Mouse (Mus musculus) CH12.LX (cell line): ENCODE measurements around the gene Cnst. TPM values are rescaled to one million over a fixed set of nuclear protein-coding genes. Genes with fewer than 3 reads are reported as not detected.

Source experiments
- DNase-seq: peaks from one replicate; pipeline ENCODE4 v3.0.0-alpha.2; 2013; ENCODE audit errors: extremely low read depth
- H3K27ac ChIP-seq: 2 replicates; pipeline ENCODE4 v1.5.1; 2012; ENCODE audit warnings: low read depth, mild to moderate bottlenecking, control low read depth, moderate library complexity; ENCODE audit not compliant: insufficient read depth
- H3K27me3 ChIP-seq: replicated peaks from 2 replicates; pipeline ENCODE3; 2012; ENCODE audit warnings: inconsistent platforms
- H3K36me3 ChIP-seq, 2 experiments: replicated peaks in 1 of 2; 2 replicates each; pipeline versions ENCODE3 to v1.6.1; 2012; ENCODE audit warnings: inconsistent platforms in 1 of 2, low read length in 1 of 2, mild to moderate bottlenecking in 1 of 2, mixed read lengths in 1 of 2, moderate library complexity in 1 of 2; ENCODE audit not compliant: control insufficient read depth in 1 of 2, insufficient read depth in 1 of 2
- H3K4me1 ChIP-seq, 2 experiments: 2 replicates each; pipeline ENCODE4 v1.6.1; 2012; ENCODE audit warnings: inconsistent platforms in 1 of 2, moderate library complexity in 1 of 2; ENCODE audit not compliant: insufficient read depth in 2 of 2, control insufficient read depth in 1 of 2
- H3K4me2 ChIP-seq: 2 replicates; pipeline ENCODE4 v1.6.1; 2012; ENCODE audit warnings: low read depth, mild to moderate bottlenecking, control low read depth; ENCODE audit not compliant: poor library complexity, insufficient read depth, severe bottlenecking
- H3K4me3 ChIP-seq, 3 experiments: fragments of 150-350 bp in 1 of 3; sonication (generic) in 1 of 3; replicated peaks in 1 of 3; 2 replicates each; pipeline versions ENCODE3 to v1.5.1; 2011 to 2012; ENCODE audit warnings: low read depth in 2 of 3, low read length in 2 of 3, mild to moderate bottlenecking in 2 of 3, moderate library complexity in 2 of 3, control low read depth in 1 of 3, improper control_type of control experiment in 1 of 3, inconsistent platforms in 1 of 3, mixed read lengths in 1 of 3; ENCODE audit not compliant: poor library complexity in 1 of 3
- H3K79me2 ChIP-seq: replicated peaks from 2 replicates; pipeline ENCODE4 v1.6.1; 2012; ENCODE audit warnings: mild to moderate bottlenecking, moderate library complexity; ENCODE audit not compliant: control insufficient read depth, poor library complexity, insufficient read depth, severe bottlenecking; ENCODE audit errors: extremely low read depth
- H3K9ac ChIP-seq: 2 replicates; pipeline ENCODE4 v1.6.1; 2012; ENCODE audit warnings: low read depth, mild to moderate bottlenecking, control low read depth, moderate library complexity; ENCODE audit not compliant: insufficient read depth
- H3K9me3 ChIP-seq: replicated peaks from 2 replicates; pipeline ENCODE3; 2012; ENCODE audit warnings: low read length, inconsistent platforms, mixed read lengths
- BHLHE40 ChIP-seq: IDR thresholded peaks from 2 replicates; pipeline ENCODE4 v1.6.1; 2011; ENCODE audit warnings: mild to moderate bottlenecking, low read depth, low read length, improper control_type of control experiment
- CHD2 ChIP-seq: IDR thresholded peaks from 2 replicates; pipeline ENCODE4 v1.6.1; 2011; ENCODE audit warnings: low read length, improper control_type of control experiment
- CTCF ChIP-seq, 2 experiments: IDR thresholded peaks in 1 of 2; conservative IDR thresholded peaks in 1 of 2; 2 replicates each; pipeline ENCODE4 v1.5.1; 2011 to 2012; ENCODE audit warnings: low read depth in 2 of 2, low read length in 2 of 2, improper control_type of control experiment in 1 of 2, inconsistent platforms in 1 of 2, mild to moderate bottlenecking in 1 of 2, moderate library complexity in 1 of 2
- ELF1 ChIP-seq: IDR thresholded peaks from 2 replicates; pipeline ENCODE4 v1.6.1; 2014; ENCODE audit warnings: low read depth, mild to moderate bottlenecking, inconsistent platforms, low read length, improper control_type of control experiment
- GABPA ChIP-seq: IDR thresholded peaks from 2 replicates; pipeline ENCODE4 v1.6.1; 2012; ENCODE audit warnings: low read depth, low read length, improper control_type of control experiment, inconsistent platforms; ENCODE audit not compliant: insufficient replicate concordance
- HCFC1 ChIP-seq: IDR thresholded peaks from 2 replicates; pipeline ENCODE4 v1.6.1; 2012; ENCODE audit warnings: low read depth, mild to moderate bottlenecking, inconsistent platforms, low read length, improper control_type of control experiment
- KAT2A ChIP-seq: IDR thresholded peaks from 2 replicates; pipeline ENCODE4 v1.6.1; 2012; ENCODE audit warnings: low read length, improper control_type of control experiment, inconsistent platforms; ENCODE audit not compliant: insufficient replicate concordance
- MEF2A ChIP-seq: IDR thresholded peaks from 2 replicates; pipeline ENCODE4 v1.6.1; 2014; ENCODE audit warnings: low read depth, mild to moderate bottlenecking, inconsistent platforms, low read length, improper control_type of control experiment, borderline replicate concordance
- MYC ChIP-seq: IDR thresholded peaks from 2 replicates; pipeline ENCODE4 v1.6.1; 2011; ENCODE audit warnings: low read depth, mild to moderate bottlenecking, improper control_type of control experiment, low read length
- NELFE ChIP-seq: IDR thresholded peaks from 2 replicates; pipeline ENCODE4 v1.6.1; 2011; ENCODE audit warnings: low read depth, low read length, improper control_type of control experiment
- NRF1 ChIP-seq: IDR thresholded peaks from 2 replicates; pipeline ENCODE4 v1.6.1; 2014; ENCODE audit warnings: low read depth, mild to moderate bottlenecking, inconsistent platforms, low read length, improper control_type of control experiment, moderate library complexity
- RAD21 ChIP-seq: IDR thresholded peaks from 2 replicates; pipeline ENCODE4 v1.6.1; 2011; ENCODE audit warnings: low read depth, mild to moderate bottlenecking, low read length, improper control_type of control experiment, moderate library complexity
- RCOR1 ChIP-seq: conservative IDR thresholded peaks from 2 replicates; pipeline ENCODE4 v1.6.1; 2012; ENCODE audit warnings: low read depth, mild to moderate bottlenecking, inconsistent platforms, low read length, improper control_type of control experiment
- SIN3A ChIP-seq: IDR thresholded peaks from 2 replicates; pipeline ENCODE4 v1.6.1; 2012; ENCODE audit warnings: low read length, improper control_type of control experiment, inconsistent platforms
- TCF12 ChIP-seq: IDR thresholded peaks from 2 replicates; pipeline ENCODE4 v1.6.1; 2014; ENCODE audit warnings: low read depth, mild to moderate bottlenecking, inconsistent platforms, low read length, improper control_type of control experiment
- UBTF ChIP-seq: IDR thresholded peaks from 2 replicates; pipeline ENCODE4 v1.6.1; 2012; ENCODE audit warnings: low read depth, mild to moderate bottlenecking, inconsistent platforms, low read length, improper control_type of control experiment, moderate library complexity
- USF1 ChIP-seq: IDR thresholded peaks from 2 replicates; pipeline ENCODE4 v1.6.1; 2014; ENCODE audit warnings: low read depth, mild to moderate bottlenecking, inconsistent platforms, low read length, improper control_type of control experiment
- USF2 ChIP-seq: conservative IDR thresholded peaks from 2 replicates; pipeline ENCODE4 v1.6.1; 2011; ENCODE audit warnings: low read depth, low read length, improper control_type of control experiment
- ZC3H11A ChIP-seq: IDR thresholded peaks from 2 replicates; pipeline ENCODE4 v1.6.1; 2012; ENCODE audit warnings: low read depth, mild to moderate bottlenecking, inconsistent platforms, low read length, improper control_type of control experiment
- ZKSCAN1 ChIP-seq: IDR thresholded peaks from 2 replicates; pipeline ENCODE4 v1.6.1; 2012; ENCODE audit warnings: low read depth, inconsistent platforms, low read length, improper control_type of control experiment, borderline replicate concordance
- dilution Hi-C: fragments of 300-500 bp; cut with MboI; formaldehyde crosslinking; loops from 2 replicates; pipeline ENCODE4 v1.14.3; 2020; ENCODE audit warnings: low sequenced_read_pairs; ENCODE audit not compliant: extremely low pct_unique_long_range_greater_than_20kb, extremely low pct_ligation_motif_present
- in situ Hi-C: fragments of 300-500 bp; cut with MboI; formaldehyde crosslinking; loops from 3 replicates; pipeline ENCODE4 v1.14.3; 2019; ENCODE audit warnings: low sequenced_read_pairs, low pct_ligation_motif_present, low pct_unique_long_range_greater_than_20kb, mixed read lengths
- polyA plus RNA-seq: library from polyadenylated mRNA; unstranded; fragments of >175 nt; gene quantifications from 2 replicates; pipeline ENCODE4 v1.2.1, GENCODE M21; 2012; ENCODE audit warnings: low read depth; ENCODE audit not compliant: insufficient read length
- total RNA-seq, 2 experiments: library from RNA; depleted of rRNA; stranded (reverse); fragments of 300-350 nt in 1 of 2; fragments of >200 nt in 1 of 2; gene quantifications; 2 replicates each; pipeline ENCODE4 v1.2.3; 2012 to 2014

Cnst gene
- total and polyA plus RNA-seq, 3 experiments = 7.8 to 10.2 (median 9.3) TPM

DNA sequence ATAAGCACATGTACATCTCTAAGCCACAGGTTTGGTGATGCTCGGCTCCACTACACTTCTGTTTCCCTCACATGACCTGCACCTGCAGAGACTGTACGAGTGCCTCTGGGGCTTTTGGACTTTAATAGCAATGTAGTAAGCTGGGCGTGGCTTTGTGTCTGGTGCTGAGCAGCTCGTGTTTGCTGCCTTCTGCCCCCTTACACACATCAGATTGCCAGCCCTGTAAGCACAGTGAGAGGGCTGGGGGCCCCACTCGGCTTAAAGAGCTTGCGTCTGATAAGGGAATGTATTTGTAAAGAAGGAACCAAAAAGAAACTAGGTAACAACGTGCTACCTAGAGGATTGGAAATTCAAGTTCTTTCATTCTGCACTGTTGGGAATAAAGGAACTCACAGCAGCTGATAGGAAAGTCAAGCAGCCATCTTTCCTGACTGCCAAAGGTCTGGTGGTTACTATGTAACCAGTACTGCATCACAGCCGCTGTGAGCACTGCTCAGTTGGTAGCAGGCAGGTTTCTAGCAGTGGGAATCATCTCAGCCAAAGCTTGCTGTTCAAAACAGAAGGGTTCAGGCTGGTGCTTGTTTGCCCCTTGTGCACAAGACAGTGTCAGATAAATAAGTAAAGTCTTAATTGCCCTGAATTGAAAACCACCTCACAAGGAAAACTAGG lies 82.4 kb downstream of the Cnst start:
- Histone ChIP-seq H3K36me3 (peaks cover 10 to 23% of the 10 kb centered on the region in 2 experiments), H3K4me1 (peaks cover 0 to 29% of the 10 kb centered on the region in 2 experiments; a peak in 2 of 4 replicates), H3K79me2 (no peaks in the 10 kb centered on the region), H3K27me3 (no peaks in the 10 kb centered on the region), H3K4me2 (no peak overlapping the region), H3K27ac (no peak overlapping the region), H3K4me3 (no peak overlapping the region), H3K9ac (no peak overlapping the region), H3K9me3 (no peaks in the 10 kb centered on the region)
- in situ Hi-C loops = loop anchor here (10.0 to 25.0 kb wide), 2 partner anchors 124 to 209 kb away; no protein-coding TSS in a partner anchor
- DNase-seq = peak; percentile 45
- TF ChIP-seq ZKSCAN1 (no peak), BHLHE40 (peak; percentile 79)
- dilution Hi-C loops = no loop called here

DNA sequence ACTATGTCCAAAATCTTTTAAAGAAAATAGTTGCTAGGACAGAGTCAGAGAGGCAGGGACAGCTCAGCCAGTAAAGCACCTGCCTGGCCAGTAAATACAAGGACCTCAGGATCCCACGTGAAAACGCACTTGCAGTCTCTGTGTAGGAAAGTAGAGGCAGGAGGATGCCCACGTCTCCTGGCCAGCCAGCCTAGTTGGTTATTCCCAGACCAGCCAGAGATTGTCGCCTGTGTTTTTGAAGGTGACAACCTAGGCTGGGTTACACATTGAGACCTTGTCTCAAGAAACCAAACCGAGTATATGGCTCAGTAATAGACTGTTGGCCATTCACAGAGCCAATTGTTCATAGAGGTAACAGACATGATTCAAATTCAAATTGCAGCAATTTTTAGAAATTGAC lies 83.1 kb downstream of the Cnst start:
- Histone ChIP-seq H3K4me1 (peaks cover 0 to 29% of the 10 kb centered on the region in 2 experiments; a peak in 2 of 4 replicates), H3K36me3 (peaks cover 10 to 21% of the 10 kb centered on the region in 2 experiments), H3K27ac (no peak overlapping the region), H3K9me3 (no peaks in the 10 kb centered on the region), H3K4me2 (no peak overlapping the region), H3K27me3 (no peaks in the 10 kb centered on the region), H3K79me2 (no peaks in the 10 kb centered on the region), H3K4me3 (no peak overlapping the region), H3K9ac (no peak overlapping the region)
- no peak for TF ChIP-seq NRF1
- no peak for TF ChIP-seq MYC
- no peak for TF ChIP-seq USF2
- no peak for TF ChIP-seq NELFE
- no peak for TF ChIP-seq RAD21
- TF ChIP-seq GABPA = no peak
- TF ChIP-seq USF1 = no peak
- no peak for TF ChIP-seq MEF2A
- TF ChIP-seq CTCF (conservative IDR thresholded peaks at IDR 0.05 in 1 of 2, IDR thresholded peaks at IDR 0.05 in 1 of 2; ENCODE audit: low read depth in 2 of 2, low read length in 2 of 2) = no peak
- TF ChIP-seq SIN3A = no peak
- DNase-seq = no peak
- dilution Hi-C loops = no loop called here
- in situ Hi-C loops = loop anchor here (10.0 to 25.0 kb wide), 2 partner anchors 124 to 208 kb away; no protein-coding TSS in a partner anchor

DNA sequence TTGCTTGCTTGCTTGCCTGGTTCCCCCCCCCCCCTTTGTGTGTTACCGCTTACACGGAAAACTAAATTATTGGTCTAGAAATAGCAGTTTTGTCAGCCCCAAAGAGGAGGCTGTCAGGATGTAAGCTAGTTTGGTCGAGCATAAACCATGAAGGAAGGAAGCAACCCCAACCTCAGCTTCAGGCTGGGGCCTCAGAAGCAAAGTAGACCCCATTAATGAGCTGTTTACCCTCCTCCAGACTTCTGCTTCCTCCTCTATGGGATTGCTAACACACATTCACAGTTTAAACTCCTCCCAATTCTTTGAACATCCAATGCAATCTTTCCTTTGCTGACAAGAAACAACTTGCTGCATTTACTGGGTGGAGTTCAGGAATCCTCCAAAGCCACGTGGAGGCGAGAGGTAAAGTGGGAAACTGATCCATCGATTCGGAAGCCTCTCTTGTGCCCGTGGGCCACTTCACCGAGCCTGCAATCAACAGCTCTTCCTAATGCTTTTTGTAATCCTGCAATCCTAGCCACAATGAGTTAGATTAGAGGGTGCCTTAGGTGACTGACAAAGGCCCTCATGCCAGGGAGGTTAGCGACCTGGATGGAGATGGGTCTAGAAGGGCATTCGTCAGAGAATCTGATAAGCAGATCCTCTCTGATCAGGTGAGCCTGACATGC lies 86.7 kb downstream of the Cnst start:
- dilution Hi-C loops = no loop called here
- in situ Hi-C loops = loop anchor here (25.0 kb wide), 1 partner anchor 204 kb away; no protein-coding TSS in a partner anchor

More for the DNA sequence above, 86.7 kb downstream of the Cnst start:
- Histone ChIP-seq H3K27me3 (no peaks in the 10 kb centered on the region), H3K36me3 (no peaks in the 10 kb centered on the region), H3K4me2 (no peak overlapping the region), H3K27ac (no peak overlapping the region), H3K79me2 (no peaks in the 10 kb centered on the region), H3K4me1 (peaks cover 0 to 26% of the 10 kb centered on the region in 2 experiments; a peak in 2 of 4 replicates), H3K9ac (no peak overlapping the region), H3K4me3 (no peak overlapping the region), H3K9me3 (no peaks in the 10 kb centered on the region)
- TF ChIP-seq ZC3H11A (no peak), CHD2 (no peak), ELF1 (no peak), KAT2A (no peak), USF2 (no peak), HCFC1 (no peak), TCF12 (no peak), UBTF (no peak), RCOR1 (no peak)
- no peak for DNase-seq
